Mouse (Mus musculus) limb, embryonic 12.5 days (tissue): Measurements from ENCODE around the gene Eef1e1. TPM values are rescaled to one million over a fixed set of nuclear protein-coding genes. Genes with fewer than 3 reads are reported as not detected.
A peak's percentile ranks its signal among the peaks of the same experiment; 100 is the strongest.

Source experiments
- ATAC-seq: fragments of 200-750 bp; cut with Nextera tagmentation; 2 replicates; pipeline ENCODE4 v1.8.0; 2017; ENCODE audit warnings: low read depth, moderate TSS enrichment; ENCODE audit not compliant: insufficient number of reproducible peaks, insufficient read depth, low FRiP score, low TSS enrichment
- H3K27ac ChIP-seq: fragments of 300-500 bp; sonication (generic); 2 replicates; pipeline ENCODE4 v1.5.1; 2016; ENCODE audit warnings: mild to moderate bottlenecking, moderate library complexity
- H3K27me3 ChIP-seq: fragments of 300-500 bp; sonication (generic); 2 replicates; pipeline ENCODE4 v1.6.1; 2016; ENCODE audit warnings: mild to moderate bottlenecking, moderate library complexity
- H3K36me3 ChIP-seq: fragments of 300-500 bp; sonication (generic); 2 replicates; pipeline ENCODE4 v1.6.1; 2016; ENCODE audit warnings: mild to moderate bottlenecking, moderate library complexity
- H3K4me1 ChIP-seq: fragments of 300-500 bp; sonication (generic); replicated peaks from 2 replicates; pipeline ENCODE4 v1.6.1; 2016
- H3K4me2 ChIP-seq: fragments of 300-500 bp; sonication (generic); 2 replicates; pipeline ENCODE4 v1.6.1; 2016; ENCODE audit warnings: mild to moderate bottlenecking, moderate library complexity
- H3K4me3 ChIP-seq: fragments of 300-500 bp; sonication (generic); replicated peaks from 2 replicates; pipeline ENCODE4 v1.5.1; 2016; ENCODE audit warnings: mild to moderate bottlenecking
- H3K9ac ChIP-seq: fragments of 300-500 bp; sonication (generic); replicated peaks from 2 replicates; pipeline ENCODE4 v1.6.1; 2016; ENCODE audit warnings: mild to moderate bottlenecking, moderate library complexity
- H3K9me3 ChIP-seq: fragments of 300-500 bp; sonication (generic); 2 replicates; pipeline ENCODE4 v1.6.1; 2016; ENCODE audit warnings: mild to moderate bottlenecking, moderate library complexity
- WGBS: fragments of 180-500 bp; shearing (Covaris S2); methylation state at CpG from one replicate; pipeline ENCODE4 v1.1.7; 2016; 5-methylcytosine and 5-hydroxymethylcytosine counted together
- polyA plus RNA-seq: library from polyadenylated mRNA; unstranded; fragments of >200 nt; fragmentation: Nextera tagmentation; extraction: Ambion mirVana; gene quantifications from 2 replicates; pipeline ENCODE4 v1.2.1, GENCODE M21; 2016

Gene Eef1e1
- polyA plus RNA-seq, 1 experiment from 2014 or later, result 47.3 TPM

- H3K4me3 ChIP-seq, result no peak overlapping the region
- peaks cover 95% of the 10 kb centered on the region for H3K36me3 ChIP-seq
- H3K27ac ChIP-seq, result no peak overlapping the region
- no peaks in the 10 kb centered on the region for H3K9me3 ChIP-seq
- H3K4me1 ChIP-seq, result no peaks in the 10 kb centered on the region
- no peak overlapping the region for H3K4me2 ChIP-seq
- no peak for ATAC-seq
- H3K9ac ChIP-seq, result no peak overlapping the region
- 91% methylated on average over 4 of the region's 4 CpGs for WGBS
- H3K27me3 ChIP-seq, result no peaks in the 10 kb centered on the region
Observed at GRCm38 (mm10) chr13:38650292-38650691, 8.6 kb downstream of the Eef1e1 start.

DNA sequence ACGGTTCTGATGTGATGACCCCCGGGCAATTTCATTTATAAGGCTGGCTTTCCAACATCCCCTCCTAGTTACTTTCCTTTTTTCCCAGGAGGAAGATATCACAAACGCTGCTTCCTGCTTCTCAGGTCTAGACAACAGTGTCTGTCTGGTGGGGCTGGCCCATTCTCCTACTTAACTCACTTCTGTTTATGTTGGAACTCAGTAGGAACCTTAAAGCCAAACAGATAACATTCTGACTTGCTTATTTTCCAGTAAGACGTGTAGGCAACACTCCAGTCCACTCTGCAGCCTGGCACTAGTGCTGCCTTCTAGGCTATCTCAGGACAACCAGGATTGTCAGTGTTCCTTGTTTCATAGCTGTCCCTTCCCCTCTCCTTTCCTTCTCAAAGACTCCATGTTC is 9.8 kb downstream of the Eef1e1 start:
- no peak overlapping the region for H3K4me3 ChIP-seq
- H3K4me1 ChIP-seq, result no peaks in the 10 kb centered on the region
- no peak overlapping the region for H3K27ac ChIP-seq
- H3K9me3 ChIP-seq, result no peaks in the 10 kb centered on the region
- no peak overlapping the region for H3K4me2 ChIP-seq
- no peak for ATAC-seq
- no peak overlapping the region for H3K9ac ChIP-seq
- no peaks in the 10 kb centered on the region for H3K27me3 ChIP-seq
- peaks cover 95% of the 10 kb centered on the region for H3K36me3 ChIP-seq
- WGBS, result 92% methylated on average over 4 of the region's 4 CpGs

GRCm38 (mm10) chr13:38641414-38641813 is 17.4 kb downstream of the Eef1e1 start:
- WGBS, result 71% methylated on average over 5 of the region's 5 CpGs

DNA sequence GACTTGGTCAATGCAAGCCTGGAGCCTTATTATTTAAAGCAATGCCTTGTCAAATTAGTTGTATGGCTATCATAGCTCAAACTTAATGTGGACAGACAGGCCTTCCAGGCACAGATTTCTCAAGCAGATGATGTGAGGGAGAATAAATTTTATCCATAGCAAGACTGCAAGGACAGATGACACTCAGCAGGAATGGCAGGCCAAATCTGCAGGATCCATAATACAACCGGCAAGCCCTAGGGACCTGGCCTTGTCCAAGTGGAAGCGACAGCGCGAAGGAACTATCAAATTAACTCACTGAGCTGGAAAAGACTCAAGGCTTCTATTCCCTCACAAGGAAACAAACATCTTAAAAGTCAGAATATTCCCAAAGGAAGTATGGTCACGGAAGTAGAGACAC is 17.9 kb downstream of the Eef1e1 start:
- Histone ChIP-seq H3K9ac (no peak overlapping the region), H3K9me3 (0 out of 2 replicates have a peak, but pooled peaks cover 5% of the 10 kb centered on the region), H3K27ac (no peak overlapping the region), H3K36me3 (peaks cover 29% of the 10 kb centered on the region), H3K4me3 (no peak overlapping the region), H3K27me3 (no peaks in the 10 kb centered on the region), H3K4me2 (no peak overlapping the region), H3K4me1 (no peaks in the 10 kb centered on the region)
- ATAC-seq, result no peak
- 94% methylated on average over 5 of the region's 5 CpGs for WGBS

More at GRCm38 (mm10) chr13:38641414-38641813, 17.4 kb downstream of the Eef1e1 start:
- H3K4me2 ChIP-seq, result no peak overlapping the region
- no peak for ATAC-seq
- no peaks in the 10 kb centered on the region for H3K4me1 ChIP-seq
- no peaks in the 10 kb centered on the region for H3K27me3 ChIP-seq
- no peak overlapping the region for H3K9ac ChIP-seq
- H3K4me3 ChIP-seq, result no peak overlapping the region
- no peak overlapping the region for H3K27ac ChIP-seq
- H3K36me3 ChIP-seq, result peaks cover 32% of the 10 kb centered on the region
- H3K9me3 ChIP-seq, result 0 out of 2 replicates have a peak, but pooled peaks cover 5% of the 10 kb centered on the region

DNA sequence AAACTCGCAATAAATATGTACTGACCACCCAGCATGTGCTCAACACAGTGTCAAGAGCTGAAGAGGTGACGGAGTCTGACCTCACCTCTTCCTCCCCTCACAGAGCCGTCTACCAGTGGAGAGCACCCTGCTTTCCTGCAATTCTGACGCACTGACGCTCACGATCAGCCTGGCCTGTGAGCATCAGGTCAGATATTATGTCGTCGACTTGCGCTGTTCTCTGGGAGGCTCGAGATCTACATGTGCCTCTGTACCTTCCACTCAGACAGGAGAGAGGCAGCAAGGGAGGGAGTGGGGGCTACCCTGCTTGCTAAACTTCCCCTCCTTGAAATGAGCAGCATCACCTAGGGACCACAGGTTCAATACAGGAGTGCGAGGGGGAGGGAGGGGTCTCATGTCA is 20.2 kb downstream of the Eef1e1 start:
- peaks cover 9% of the 10 kb centered on the region for H3K36me3 ChIP-seq
- 0 out of 2 replicates have a peak, but pooled peaks cover 4% of the 10 kb centered on the region for H3K9me3 ChIP-seq
- 73% methylated on average over 11 of the region's 11 CpGs for WGBS
- no peak for ATAC-seq
- no peaks in the 10 kb centered on the region for H3K27me3 ChIP-seq
- peaks cover 6% of the 10 kb centered on the region for H3K4me1 ChIP-seq
- no peak overlapping the region for H3K4me3 ChIP-seq
- no peak overlapping the region for H3K27ac ChIP-seq
- H3K9ac ChIP-seq, result no peak overlapping the region
- H3K4me2 ChIP-seq, result no peak overlapping the region

- under 1% methylated on average over 44 of the region's 44 CpGs for WGBS
- Histone ChIP-seq H3K4me2 (peak within 1 kb of the TSS; percentile 69), H3K27ac (peak within 1 kb of the TSS; percentile 59; the same call in 1 of the 2 replicates), H3K4me1 (peaks cover 11% of the 10 kb centered on the region), H3K4me3 (peak within 1 kb of the TSS; percentile 73), H3K36me3 (peaks cover 7% of the 10 kb centered on the region; the same call in 1 of the 2 replicates), H3K9ac (peak within 1 kb of the TSS; percentile 79), H3K9me3 (no peaks in the 10 kb centered on the region), H3K27me3 (no peaks in the 10 kb centered on the region)
- peak; percentile 95 for ATAC-seq
Observed at GRCm38 (mm10) chr13:38634800-38635269, 24.0 kb downstream of the Eef1e1 start, which contains the start of gene Bloc1s5. Gene Bloc1s5, minus strand, starts transcription at chr13:38635109.

DNA sequence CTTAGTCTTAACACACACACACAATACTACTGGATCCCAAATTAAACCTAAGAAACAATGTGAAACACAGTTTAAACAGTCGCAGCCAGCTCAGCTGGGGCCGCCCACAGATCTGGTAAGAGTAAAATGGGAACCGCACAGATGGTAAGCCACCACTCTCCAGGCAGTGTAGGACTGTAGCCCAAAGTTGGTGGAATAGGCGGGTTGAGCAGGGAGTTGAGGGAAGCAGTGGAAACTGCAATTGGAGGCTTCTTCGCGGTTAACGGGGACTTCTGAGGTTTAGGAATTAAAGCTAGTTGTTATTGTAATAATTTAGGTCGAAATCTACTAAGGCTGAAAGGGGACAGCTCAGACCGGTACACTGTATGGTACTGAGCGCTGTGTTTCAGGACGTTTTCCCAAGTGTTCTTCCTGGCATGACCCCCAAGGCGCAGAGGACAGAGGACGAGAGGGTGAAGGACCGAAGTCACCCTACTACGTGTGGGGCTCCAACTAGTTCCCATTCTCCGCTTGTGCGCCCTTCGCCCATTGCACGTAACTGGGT is 24.5 kb downstream of the Eef1e1 start:
- WGBS, result under 1% methylated on average over 19 of the region's 19 CpGs
- peak overlapping the region; percentile 69 for H3K4me2 ChIP-seq
- peak overlapping the region; percentile 59; the same call in 1 of the 2 replicates for H3K27ac ChIP-seq
- ATAC-seq, result peak; percentile 48; the same call in 1 of the 2 replicates
- H3K9ac ChIP-seq, result peak overlapping the region; percentile 79
- H3K36me3 ChIP-seq, result peaks cover 7% of the 10 kb centered on the region; the same call in 1 of the 2 replicates
- H3K27me3 ChIP-seq, result no peaks in the 10 kb centered on the region
- H3K4me1 ChIP-seq, result peaks cover 11% of the 10 kb centered on the region
- H3K9me3 ChIP-seq, result no peaks in the 10 kb centered on the region
- peak overlapping the region; percentile 73 for H3K4me3 ChIP-seq

DNA sequence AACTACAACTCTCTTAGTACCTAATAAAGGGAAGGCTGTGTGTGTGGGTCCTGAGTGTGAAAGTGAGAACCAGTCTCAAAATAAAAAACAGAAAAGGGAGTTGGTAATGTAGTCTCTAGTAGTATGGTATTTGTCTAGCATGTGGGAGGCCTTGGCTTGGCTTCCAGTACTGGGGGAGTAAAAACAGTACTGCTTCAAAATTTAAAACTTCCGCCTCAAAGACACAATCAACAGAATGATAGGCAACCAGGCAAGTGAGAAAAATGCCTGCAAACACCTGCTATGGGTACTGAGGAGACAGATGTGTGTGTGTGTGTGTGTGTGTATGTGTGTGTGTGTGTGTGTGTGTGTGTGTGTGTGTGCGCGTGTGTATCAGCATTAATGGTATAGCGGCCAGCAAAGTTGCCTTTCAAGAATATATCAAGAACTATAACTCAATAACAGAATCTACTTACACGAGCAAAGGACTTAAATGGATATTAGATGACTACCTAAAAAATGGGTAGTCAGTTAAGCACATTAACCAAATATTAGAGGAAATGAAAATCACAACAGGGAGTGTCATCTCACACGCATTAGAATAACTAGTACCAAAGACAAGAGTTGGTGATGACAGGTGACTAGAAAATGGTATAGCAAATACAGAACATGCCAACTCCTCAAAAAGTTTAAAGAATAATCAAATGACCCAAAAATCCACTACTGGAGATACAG is 25.4 kb downstream of the Eef1e1 start:
- Histone ChIP-seq H3K9ac (no peak overlapping the region), H3K4me2 (peak overlapping the region; percentile 69), H3K27me3 (no peaks in the 10 kb centered on the region), H3K27ac (no peak overlapping the region), H3K4me3 (no peak overlapping the region), H3K4me1 (peaks cover 11% of the 10 kb centered on the region), H3K36me3 (peaks cover 9% of the 10 kb centered on the region; the same call in 1 of the 2 replicates), H3K9me3 (no peaks in the 10 kb centered on the region)
- ATAC-seq, result no peak
- WGBS, result 92% methylated on average over 6 of the region's 6 CpGs

DNA sequence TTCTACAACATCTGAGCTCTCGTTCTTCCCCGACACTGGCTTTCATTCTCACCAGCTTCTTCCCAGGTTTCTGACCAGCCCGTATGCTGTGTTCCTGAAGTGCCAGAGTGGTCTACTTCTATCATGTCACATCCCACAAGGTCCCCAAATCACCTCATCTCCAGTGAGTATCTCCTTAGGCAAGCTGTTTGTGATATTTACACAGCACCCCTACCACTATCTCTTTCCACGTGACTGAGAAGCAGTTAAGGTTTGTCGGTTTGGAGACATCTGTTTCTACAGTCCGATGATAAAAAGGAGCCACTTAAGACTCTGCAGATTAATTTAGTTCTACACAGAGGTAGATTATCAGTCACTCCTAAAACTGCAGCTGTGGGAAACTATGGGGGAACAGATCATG is 26.3 kb downstream of the Eef1e1 start:
- no peak overlapping the region for H3K4me2 ChIP-seq
- H3K36me3 ChIP-seq, result peaks cover 9% of the 10 kb centered on the region; the same call in 1 of the 2 replicates
- H3K27ac ChIP-seq, result no peak overlapping the region
- no peaks in the 10 kb centered on the region for H3K27me3 ChIP-seq
- 91% methylated on average over 6 of the region's 6 CpGs for WGBS
- H3K9ac ChIP-seq, result no peak overlapping the region
- H3K4me1 ChIP-seq, result peaks cover 11% of the 10 kb centered on the region
- no peak for ATAC-seq
- no peaks in the 10 kb centered on the region for H3K9me3 ChIP-seq
- H3K4me3 ChIP-seq, result no peak overlapping the region

GRCm38 (mm10) chr13:38626229-38626525 is 32.7 kb downstream of the Eef1e1 start:
- H3K4me2 ChIP-seq, result no peak overlapping the region
- no peak overlapping the region for H3K27ac ChIP-seq
- no peaks in the 10 kb centered on the region for H3K9me3 ChIP-seq
- H3K4me3 ChIP-seq, result no peak overlapping the region
- H3K9ac ChIP-seq, result no peak overlapping the region
- no peaks in the 10 kb centered on the region for H3K4me1 ChIP-seq
- peaks cover 23% of the 10 kb centered on the region; the same call in 1 of the 2 replicates for H3K36me3 ChIP-seq
- ATAC-seq, result no peak
- H3K27me3 ChIP-seq, result no peaks in the 10 kb centered on the region
- WGBS, result 34% methylated on average over 6 of the region's 6 CpGs

- ATAC-seq, result no peak
- peaks cover 23% of the 10 kb centered on the region; the same call in 1 of the 2 replicates for H3K36me3 ChIP-seq
- no peaks in the 10 kb centered on the region for H3K4me1 ChIP-seq
- H3K9ac ChIP-seq, result no peak overlapping the region
- no peak overlapping the region for H3K27ac ChIP-seq
- no peaks in the 10 kb centered on the region for H3K9me3 ChIP-seq
- no peak overlapping the region for H3K4me3 ChIP-seq
- no peaks in the 10 kb centered on the region for H3K27me3 ChIP-seq
- H3K4me2 ChIP-seq, result no peak overlapping the region
- 28% methylated on average over 5 of the region's 5 CpGs for WGBS
Observed at GRCm38 (mm10) chr13:38625492-38626228, 33.2 kb downstream of the Eef1e1 start.
